Mouse (Mus musculus) limb, embryonic 11.5 days (tissue): ENCODE measurements around the gene Ppm1m. TPM values are rescaled to one million over a fixed set of nuclear protein-coding genes. Genes with fewer than 3 reads are reported as not detected.

Experiments used
- ATAC-seq: fragments of 200-750 bp; cut with Nextera tagmentation; 2 replicates; pipeline ENCODE4 v1.8.0; 2017; ENCODE audit warnings: low read depth; ENCODE audit not compliant: insufficient number of reproducible peaks, low FRiP score, low TSS enrichment
- DNase-seq: peaks from one replicate; pipeline ENCODE4 v3.0.0-alpha.2; 2015; ENCODE audit warnings: low spot score
- H3K27ac ChIP-seq: fragments of 300-500 bp; sonication (generic); replicated peaks from 2 replicates; pipeline ENCODE4 v1.5.1; 2014; ENCODE audit warnings: low read depth, mild to moderate bottlenecking, low read length
- H3K27me3 ChIP-seq: fragments of 300-500 bp; sonication (generic); 2 replicates; pipeline ENCODE4 v1.6.1; 2014; ENCODE audit warnings: mild to moderate bottlenecking, low read length, mixed read lengths; ENCODE audit not compliant: control insufficient read depth, insufficient read depth
- H3K36me3 ChIP-seq: fragments of 300-500 bp; sonication (generic); 2 replicates; pipeline ENCODE4 v1.6.1; 2014; ENCODE audit warnings: mild to moderate bottlenecking, low read length, moderate library complexity, mixed read lengths; ENCODE audit not compliant: control insufficient read depth, insufficient read depth
- H3K4me1 ChIP-seq: fragments of 300-500 bp; sonication (generic); 2 replicates; pipeline ENCODE4 v1.6.1; 2014; ENCODE audit warnings: low read length, mixed read lengths; ENCODE audit not compliant: control insufficient read depth, insufficient read depth
- H3K4me2 ChIP-seq: fragments of 300-500 bp; sonication (generic); 2 replicates; pipeline ENCODE4 v1.6.1; 2014; ENCODE audit warnings: low read depth, mild to moderate bottlenecking, moderate library complexity; ENCODE audit not compliant: severe bottlenecking
- H3K4me3 ChIP-seq: fragments of 300-500 bp; sonication (generic); 2 replicates; pipeline ENCODE4 v1.5.1; 2014; ENCODE audit warnings: low read depth, low read length
- H3K9ac ChIP-seq: fragments of 300-500 bp; sonication (generic); 2 replicates; pipeline ENCODE4 v1.6.1; 2014; ENCODE audit warnings: mild to moderate bottlenecking, low read length
- H3K9me3 ChIP-seq: fragments of 300-500 bp; sonication (generic); 2 replicates; pipeline ENCODE4 v1.6.1; 2016; ENCODE audit warnings: low read length; ENCODE audit not compliant: control insufficient read depth
- WGBS: fragments of 180-500 bp; shearing (Covaris S2); extraction: QIAGEN DNeasy Blood & Tissue Kit; methylation state at CpG from one replicate; pipeline ENCODE4 v1.1.7; 2014; 5-methylcytosine and 5-hydroxymethylcytosine counted together
- polyA plus RNA-seq: library from polyadenylated mRNA; unstranded; fragments of >200 nt; fragmentation: Nextera tagmentation; extraction: Ambion mirVana; gene quantifications from 2 replicates; pipeline ENCODE4 v1.2.1, GENCODE M21; 2014

Gene Ppm1m
- polyA plus RNA-seq, 1 experiment from 2014 or later: 42.2 TPM

DNA sequence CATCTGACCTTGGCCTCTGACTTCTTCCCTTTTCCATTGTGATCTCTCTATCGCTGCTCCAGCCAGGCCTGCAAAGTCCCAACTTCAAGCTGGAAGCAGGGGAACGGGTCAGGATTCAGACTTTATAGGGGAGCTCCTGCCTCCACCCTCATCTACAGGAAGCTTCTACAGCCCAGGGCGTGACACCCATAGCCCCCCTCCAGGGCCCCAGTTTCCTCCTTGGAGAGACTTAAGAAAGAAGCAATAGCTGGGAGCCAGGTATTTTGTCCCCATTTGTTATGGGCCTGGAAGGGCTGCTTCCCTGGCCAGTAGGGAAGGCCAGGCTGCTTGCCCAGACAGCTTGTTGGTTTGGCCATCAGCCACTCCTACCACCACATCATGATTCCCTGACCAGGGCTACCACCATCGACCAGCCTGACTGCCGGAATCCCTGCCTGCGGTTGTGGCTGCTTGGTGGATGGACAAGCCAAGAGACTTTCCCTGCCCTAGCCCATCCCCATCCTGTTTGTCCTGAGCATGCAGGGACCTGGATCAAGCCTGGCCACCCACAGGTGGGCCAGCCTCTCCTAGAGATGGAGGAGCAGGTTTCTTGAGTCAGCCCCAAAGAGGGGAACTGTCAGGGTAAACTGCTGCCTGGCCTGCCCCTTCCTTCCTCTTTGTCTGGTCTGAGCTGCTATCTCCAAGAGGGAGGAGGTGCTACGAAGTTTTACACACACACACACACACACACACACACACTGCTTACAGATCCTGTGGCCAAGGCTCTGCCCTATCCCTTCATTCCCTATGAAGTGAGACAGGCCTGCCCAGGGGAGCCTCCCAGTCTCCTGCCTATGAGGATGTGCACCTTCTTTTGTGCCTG, 4.7 kb upstream of the Ppm1m start:
- no peaks in the 10 kb centered on the region for H3K27me3 ChIP-seq
- no peak overlapping the region for H3K27ac ChIP-seq
- WGBS: 73% methylated on average over 7 of the region's 7 CpGs
- no peaks in the 10 kb centered on the region for H3K9me3 ChIP-seq
- H3K4me1 ChIP-seq: peaks cover 10% of the 10 kb centered on the region
- H3K36me3 ChIP-seq: no peaks in the 10 kb centered on the region; the same call in 1 of the 2 replicates
- ATAC-seq (no peak), DNase-seq (no peak)
- no peak overlapping the region; the same call in 1 of the 2 replicates for H3K9ac ChIP-seq
- peak overlapping the region; percentile 69; the same call in 1 of the 2 replicates for H3K4me2 ChIP-seq
- peak overlapping the region; percentile 57 for H3K4me3 ChIP-seq

GRCm38 (mm10) chr9:106202819-106203636, 3.5 kb upstream of the Ppm1m start, which contains the start of gene Twf2:
Gene Twf2 (plus strand): TSS chr9:106203108.
- peak; percentile 93 for DNase-seq
- 1% methylated on average over 60 of the region's 61 CpGs for WGBS
- Histone ChIP-seq H3K4me3 (peak within 1 kb of the TSS; percentile 57), H3K27me3 (no peaks in the 10 kb centered on the region), H3K9me3 (no peaks in the 10 kb centered on the region), H3K9ac (peak within 1 kb of the TSS; percentile 81), H3K4me1 (peaks cover 10% of the 10 kb centered on the region), H3K27ac (peak within 1 kb of the TSS; percentile 21; the same call in 1 of the 2 replicates), H3K36me3 (no peaks in the 10 kb centered on the region; the same call in 1 of the 2 replicates), H3K4me2 (peak within 1 kb of the TSS; percentile 69)
- peak; percentile 83 for ATAC-seq

GRCm38 (mm10) chr9:106201895-106202294, 2.3 kb upstream of the Ppm1m start:
- no peak overlapping the region for H3K27ac ChIP-seq
- H3K4me1 ChIP-seq: peaks cover 13% of the 10 kb centered on the region

GRCm38 (mm10) chr9:106198962-106199458, 536 bp downstream of the Ppm1m start:
- Histone ChIP-seq H3K9me3 (no peaks in the 10 kb centered on the region), H3K4me2 (peak overlapping the region; percentile 57), H3K9ac (peak overlapping the region; percentile 77), H3K4me1 (peaks cover 9% of the 10 kb centered on the region; the same call in 1 of the 2 replicates), H3K27me3 (no peaks in the 10 kb centered on the region), H3K27ac (0 out of 2 replicates have a peak overlapping the region, but pooled peaks have one; percentile 33), H3K36me3 (peaks cover 3% of the 10 kb centered on the region; the same call in 1 of the 2 replicates), H3K4me3 (peak overlapping the region; percentile 61)
- peak; percentile 80 for DNase-seq
- peak; percentile 38; the same call in 1 of the 2 replicates for ATAC-seq
- under 1% methylated on average over 50 of the region's 51 CpGs for WGBS

More at GRCm38 (mm10) chr9:106201895-106202294, 2.3 kb upstream of the Ppm1m start:
- no peaks in the 10 kb centered on the region for H3K9me3 ChIP-seq
- ATAC-seq (no peak), DNase-seq (no peak)
- no peaks in the 10 kb centered on the region; the same call in 1 of the 2 replicates for H3K36me3 ChIP-seq
- 91% methylated on average over 3 of the region's 3 CpGs for WGBS
- H3K4me3 ChIP-seq: peak overlapping the region; percentile 57; the same call in 1 of the 2 replicates
- H3K4me2 ChIP-seq: peak overlapping the region; percentile 69
- no peak overlapping the region for H3K9ac ChIP-seq
- no peaks in the 10 kb centered on the region for H3K27me3 ChIP-seq

DNA sequence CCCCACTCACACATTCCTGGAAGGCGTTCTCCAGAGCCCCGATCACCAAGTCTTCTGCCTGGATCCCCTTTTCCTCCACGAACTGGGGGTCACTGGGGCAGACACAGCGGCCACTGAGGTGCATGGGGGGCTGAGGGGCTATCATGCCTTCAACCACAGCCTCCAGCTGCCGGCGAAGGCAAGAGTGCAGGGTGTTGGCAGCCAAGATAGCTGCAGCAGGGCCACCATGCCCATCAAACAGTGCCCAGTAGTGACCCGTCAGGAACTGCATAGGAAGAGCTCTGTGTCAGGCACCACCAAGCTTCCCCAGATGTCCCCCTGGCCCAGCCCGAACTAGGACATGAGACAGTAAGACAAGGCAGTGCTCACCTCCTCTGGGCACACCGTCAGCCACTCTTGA, 1.8 kb downstream of the Ppm1m start:
- peak overlapping the region; percentile 57; the same call in 1 of the 2 replicates for H3K4me2 ChIP-seq
- peaks cover 5% of the 10 kb centered on the region; the same call in 1 of the 2 replicates for H3K36me3 ChIP-seq
- H3K27ac ChIP-seq: no peak overlapping the region
- 0 out of 2 replicates have a peak, but pooled peaks cover 5% of the 10 kb centered on the region for H3K4me1 ChIP-seq
- no peak overlapping the region for H3K9ac ChIP-seq
- H3K27me3 ChIP-seq: no peaks in the 10 kb centered on the region
- H3K4me3 ChIP-seq: no peak overlapping the region
- WGBS: 93% methylated on average over 9 of the region's 9 CpGs
- no peak for DNase-seq
- H3K9me3 ChIP-seq: no peaks in the 10 kb centered on the region
- no peak for ATAC-seq

DNA sequence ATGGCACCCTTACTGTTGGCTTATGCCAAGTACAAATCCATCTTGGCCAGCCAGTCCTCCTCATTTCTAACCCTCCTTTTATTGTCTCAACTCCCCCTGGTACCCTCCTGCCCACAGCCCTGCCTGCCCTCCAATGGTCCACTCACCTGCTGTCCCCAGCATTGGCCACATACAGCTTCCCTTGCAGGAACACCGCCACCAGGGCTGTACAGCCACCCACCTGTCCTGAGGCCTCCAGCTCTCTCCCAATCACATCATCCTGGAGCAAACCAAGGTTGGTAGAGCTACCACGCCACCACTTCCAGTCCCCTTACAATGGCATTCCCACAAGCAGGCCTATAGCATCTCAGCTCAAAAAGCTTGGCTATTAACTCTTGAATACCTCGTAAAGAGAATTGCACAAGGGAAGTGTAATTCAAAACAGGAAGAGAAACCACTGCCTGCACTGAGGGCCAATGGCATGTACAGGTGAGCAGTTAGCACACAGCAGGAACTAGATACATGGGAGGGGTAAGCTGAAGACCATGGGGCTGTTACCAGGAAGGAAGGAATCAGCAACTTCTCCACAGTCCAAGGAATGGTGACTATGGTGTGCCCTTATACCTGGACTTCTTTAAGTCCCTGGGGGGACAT, 2.3 kb downstream of the Ppm1m start:
- Histone ChIP-seq H3K36me3 (peaks cover 5% of the 10 kb centered on the region; the same call in 1 of the 2 replicates), H3K27me3 (no peaks in the 10 kb centered on the region), H3K4me1 (0 out of 2 replicates have a peak, but pooled peaks cover 5% of the 10 kb centered on the region), H3K27ac (no peak overlapping the region), H3K4me2 (no peak overlapping the region), H3K9me3 (no peaks in the 10 kb centered on the region), H3K9ac (no peak overlapping the region), H3K4me3 (no peak overlapping the region)
- 73% methylated on average over 3 of the region's 3 CpGs for WGBS
- DNase-seq: no peak
- ATAC-seq: no peak

- DNase-seq: no peak
- no peaks in the 10 kb centered on the region for H3K9me3 ChIP-seq
- WGBS: 92% methylated on average over 8 of the region's 8 CpGs
Measured at GRCm38 (mm10) chr9:106195693-106196092, 3.9 kb downstream of the Ppm1m start.

More at GRCm38 (mm10) chr9:106195693-106196092, 3.9 kb downstream of the Ppm1m start:
- Histone ChIP-seq H3K36me3 (peaks cover 10% of the 10 kb centered on the region; the same call in 1 of the 2 replicates), H3K9ac (no peak overlapping the region), H3K4me1 (0 out of 2 replicates have a peak, but pooled peaks cover 5% of the 10 kb centered on the region), H3K4me3 (no peak overlapping the region), H3K4me2 (no peak overlapping the region), H3K27me3 (no peaks in the 10 kb centered on the region), H3K27ac (no peak overlapping the region)
- ATAC-seq: no peak
